Mouse (Mus musculus): Measurements from ENCODE around the gene Gpc6. TPM values are rescaled to one million over a fixed set of nuclear protein-coding genes. Genes with fewer than 3 reads are reported as not detected.

The Gpc6 gene
- polyA plus RNA-seq, 1 experiment from 2014 or later: 37.6 TPM

GRCm38 (mm10) chr14:117369331-117369866, 444.3 kb downstream of the Gpc6 start:
- no peak overlapping the region for H3K4me2 ChIP-seq (replicated peaks)
- H3K27me3 ChIP-seq (replicated peaks): no peaks in the 10 kb centered on the region
- no peaks in the 10 kb centered on the region for H3K4me1 ChIP-seq (replicated peaks)
- H3K36me3 ChIP-seq: no peaks in the 10 kb centered on the region
- WGBS: 86% methylated on average over 18 of the region's 18 CpGs
- no peak overlapping the region for H3K27ac ChIP-seq
- H3K9ac ChIP-seq: no peak overlapping the region
- no peaks in the 10 kb centered on the region for H3K9me3 ChIP-seq
- H3K4me3 ChIP-seq (replicated peaks): no peak overlapping the region
- ATAC-seq: no peak

GRCm38 (mm10) chr14:117376822-117377376, 451.8 kb downstream of the Gpc6 start:
- no peak overlapping the region for H3K4me2 ChIP-seq (replicated peaks)
- no peak overlapping the region for H3K27ac ChIP-seq
- ATAC-seq: no peak
- WGBS: 59% methylated on average over 4 of the region's 4 CpGs
- no peaks in the 10 kb centered on the region; the same call in 1 of the 2 replicates for H3K4me1 ChIP-seq (replicated peaks)
- H3K27me3 ChIP-seq (replicated peaks): no peaks in the 10 kb centered on the region
- no peak overlapping the region for H3K4me3 ChIP-seq (replicated peaks)
- H3K36me3 ChIP-seq: no peaks in the 10 kb centered on the region
- no peaks in the 10 kb centered on the region for H3K9me3 ChIP-seq
- H3K9ac ChIP-seq: no peak overlapping the region

- Histone ChIP-seq H3K9me3 (no peaks in the 10 kb centered on the region), H3K27me3 (replicated peaks) (no peaks in the 10 kb centered on the region), H3K4me1 (replicated peaks) (no peaks in the 10 kb centered on the region; the same call in 1 of the 2 replicates), H3K9ac (no peak overlapping the region), H3K4me3 (replicated peaks) (no peak overlapping the region), H3K36me3 (no peaks in the 10 kb centered on the region), H3K27ac (no peak overlapping the region), H3K4me2 (replicated peaks) (no peak overlapping the region)
- 37% methylated on average over 6 of the region's 6 CpGs for WGBS
- ATAC-seq: peak; percentile 36; the same call in 1 of the 2 replicates
These were observed 454.9 kb downstream of the Gpc6 start for GRCm38 (mm10) chr14:117379979-117380378.

GRCm38 (mm10) chr14:117383188-117383587, 458.1 kb downstream of the Gpc6 start:
- no peak for ATAC-seq
- Histone ChIP-seq H3K4me2 (replicated peaks) (no peak overlapping the region), H3K27me3 (replicated peaks) (no peaks in the 10 kb centered on the region), H3K27ac (no peak overlapping the region), H3K4me1 (replicated peaks) (no peaks in the 10 kb centered on the region; the same call in 1 of the 2 replicates), H3K9ac (no peak overlapping the region), H3K9me3 (no peaks in the 10 kb centered on the region), H3K36me3 (no peaks in the 10 kb centered on the region), H3K4me3 (replicated peaks) (no peak overlapping the region)
- 92% methylated on average over 7 of the region's 7 CpGs for WGBS

- no peak overlapping the region for H3K4me3 ChIP-seq (replicated peaks)
- H3K4me2 ChIP-seq (replicated peaks): no peak overlapping the region
- no peak overlapping the region for H3K27ac ChIP-seq
- no peak for ATAC-seq
- no peaks in the 10 kb centered on the region for H3K36me3 ChIP-seq
- H3K9ac ChIP-seq: no peak overlapping the region
- H3K4me1 ChIP-seq (replicated peaks): no peaks in the 10 kb centered on the region
- WGBS: 61% methylated on average over 8 of the region's 8 CpGs
- H3K27me3 ChIP-seq (replicated peaks): no peaks in the 10 kb centered on the region
- no peaks in the 10 kb centered on the region for H3K9me3 ChIP-seq
These were observed 459.1 kb downstream of the Gpc6 start for GRCm38 (mm10) chr14:117384096-117384770.

- H3K27ac ChIP-seq: no peak overlapping the region
- no peak overlapping the region for H3K9ac ChIP-seq
- no peak for ATAC-seq
- no peak overlapping the region for H3K4me2 ChIP-seq (replicated peaks)
- no peaks in the 10 kb centered on the region for H3K9me3 ChIP-seq
- H3K27me3 ChIP-seq (replicated peaks): no peaks in the 10 kb centered on the region
- no peaks in the 10 kb centered on the region for H3K4me1 ChIP-seq (replicated peaks)
- H3K4me3 ChIP-seq (replicated peaks): no peak overlapping the region
- no peaks in the 10 kb centered on the region for H3K36me3 ChIP-seq
These were observed 460.7 kb downstream of the Gpc6 start for GRCm38 (mm10) chr14:117385731-117386270.

GRCm38 (mm10) chr14:117390794-117391320, 465.7 kb downstream of the Gpc6 start:
- Histone ChIP-seq H3K4me2 (replicated peaks) (no peak overlapping the region), H3K27ac (no peak overlapping the region), H3K4me3 (replicated peaks) (no peak overlapping the region), H3K36me3 (no peaks in the 10 kb centered on the region), H3K9ac (no peak overlapping the region), H3K4me1 (replicated peaks) (no peaks in the 10 kb centered on the region), H3K9me3 (no peaks in the 10 kb centered on the region), H3K27me3 (replicated peaks) (no peaks in the 10 kb centered on the region)
- ATAC-seq: no peak
- 88% methylated on average over 3 of the region's 3 CpGs for WGBS

- 41% methylated on average over 4 of the region's 4 CpGs for WGBS
- Histone ChIP-seq H3K27ac (no peak overlapping the region), H3K4me1 (replicated peaks) (no peaks in the 10 kb centered on the region), H3K9me3 (no peaks in the 10 kb centered on the region), H3K4me3 (replicated peaks) (no peak overlapping the region), H3K36me3 (no peaks in the 10 kb centered on the region), H3K27me3 (replicated peaks) (no peaks in the 10 kb centered on the region), H3K4me2 (replicated peaks) (no peak overlapping the region), H3K9ac (no peak overlapping the region)
- ATAC-seq: no peak
These were observed 466.3 kb downstream of the Gpc6 start for GRCm38 (mm10) chr14:117391412-117391811.

- 89% methylated on average over 3 of the region's 3 CpGs for WGBS
- H3K36me3 ChIP-seq: no peaks in the 10 kb centered on the region
- ATAC-seq: no peak
- H3K9me3 ChIP-seq: no peaks in the 10 kb centered on the region
- no peaks in the 10 kb centered on the region for H3K27me3 ChIP-seq (replicated peaks)
- no peak overlapping the region for H3K27ac ChIP-seq
- no peak overlapping the region for H3K9ac ChIP-seq
- H3K4me2 ChIP-seq (replicated peaks): no peak overlapping the region
- no peak overlapping the region for H3K4me3 ChIP-seq (replicated peaks)
- H3K4me1 ChIP-seq (replicated peaks): no peaks in the 10 kb centered on the region
These were observed 472.1 kb downstream of the Gpc6 start for GRCm38 (mm10) chr14:117397165-117397564.

GRCm38 (mm10) chr14:117407824-117408524, 482.9 kb downstream of the Gpc6 start:
- H3K4me3 ChIP-seq (replicated peaks): no peak overlapping the region
- H3K9ac ChIP-seq: no peak overlapping the region
- H3K9me3 ChIP-seq: no peaks in the 10 kb centered on the region
- H3K4me2 ChIP-seq (replicated peaks): no peak overlapping the region
- H3K27me3 ChIP-seq (replicated peaks): no peaks in the 10 kb centered on the region
- H3K36me3 ChIP-seq: no peaks in the 10 kb centered on the region
- ATAC-seq: no peak
- H3K4me1 ChIP-seq (replicated peaks): no peaks in the 10 kb centered on the region
- 80% methylated on average over 9 of the region's 9 CpGs for WGBS
- no peak overlapping the region for H3K27ac ChIP-seq

- H3K4me1 ChIP-seq (replicated peaks): no peaks in the 10 kb centered on the region
- no peak overlapping the region for H3K9ac ChIP-seq
- H3K4me3 ChIP-seq (replicated peaks): no peak overlapping the region
- 85% methylated on average over 3 of the region's 3 CpGs for WGBS
- H3K27ac ChIP-seq: no peak overlapping the region
- no peaks in the 10 kb centered on the region for H3K9me3 ChIP-seq
- H3K27me3 ChIP-seq (replicated peaks): no peaks in the 10 kb centered on the region
- no peak overlapping the region for H3K4me2 ChIP-seq (replicated peaks)
- no peak for ATAC-seq
- no peaks in the 10 kb centered on the region for H3K36me3 ChIP-seq
These were observed 483.4 kb downstream of the Gpc6 start for GRCm38 (mm10) chr14:117408525-117408835.

- H3K27me3 ChIP-seq (replicated peaks): no peaks in the 10 kb centered on the region
- no peak overlapping the region for H3K4me2 ChIP-seq (replicated peaks)
- 74% methylated on average over 2 of the region's 2 CpGs for WGBS
- ATAC-seq: no peak
- H3K9me3 ChIP-seq: no peaks in the 10 kb centered on the region
- no peak overlapping the region for H3K9ac ChIP-seq
- no peaks in the 10 kb centered on the region for H3K4me1 ChIP-seq (replicated peaks)
- no peak overlapping the region for H3K4me3 ChIP-seq (replicated peaks)
- no peaks in the 10 kb centered on the region for H3K36me3 ChIP-seq
- no peak overlapping the region for H3K27ac ChIP-seq
These were observed 484.7 kb downstream of the Gpc6 start for GRCm38 (mm10) chr14:117409778-117410177.

All from intestine, embryonic 15.5 days (tissue).